Mouse (Mus musculus) olfactory bulb, adult 2 months (tissue): ENCODE results near the gene Cemip.

ENCODE experiments used
- CTCF ChIP-seq: fragments of 200-500 bp; IDR thresholded peaks from 2 replicates; pipeline ENCODE4 v1.5.1; 2012; ENCODE audit warnings: low read depth, mild to moderate bottlenecking, low read length, moderate library complexity; ENCODE audit not compliant: insufficient read depth
- POLR2A ChIP-seq: fragments of 200-500 bp; IDR thresholded peaks from 2 replicates; pipeline ENCODE4 v1.6.1; 2012; ENCODE audit warnings: mild to moderate bottlenecking, low read depth, low read length, moderate library complexity; ENCODE audit not compliant: insufficient read depth

DNA sequence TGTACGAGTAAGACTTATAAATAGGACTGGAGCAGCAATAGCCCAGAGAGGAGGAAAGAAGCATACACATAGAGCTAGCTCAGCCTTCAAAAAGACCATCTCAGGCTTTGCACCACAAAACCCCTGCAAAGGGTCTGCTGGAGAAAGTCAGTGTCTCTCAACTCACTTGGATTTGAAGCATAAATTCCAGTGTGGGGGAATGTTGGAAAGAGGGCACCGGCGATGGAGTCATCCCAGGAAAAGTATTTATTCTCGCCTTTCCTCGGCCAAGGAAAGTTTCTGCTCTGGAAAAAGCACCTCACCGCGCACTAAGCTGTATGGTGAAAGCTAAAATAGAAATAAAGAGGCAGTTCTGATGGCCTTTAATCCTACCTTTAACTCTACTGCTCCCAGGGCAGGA lies 32.4 kb downstream of the Cemip start:
- no peak for TF ChIP-seq CTCF
- no peak for TF ChIP-seq POLR2A
